Mouse (Mus musculus): ENCODE measurements at regions not wholly inside any gene's neighbourhood (a gene's known extent, or its start where the extent isn't known, plus 50 kb on each side); places are given as distances from the start of the nearest gene placed in this dataset.

DNA sequence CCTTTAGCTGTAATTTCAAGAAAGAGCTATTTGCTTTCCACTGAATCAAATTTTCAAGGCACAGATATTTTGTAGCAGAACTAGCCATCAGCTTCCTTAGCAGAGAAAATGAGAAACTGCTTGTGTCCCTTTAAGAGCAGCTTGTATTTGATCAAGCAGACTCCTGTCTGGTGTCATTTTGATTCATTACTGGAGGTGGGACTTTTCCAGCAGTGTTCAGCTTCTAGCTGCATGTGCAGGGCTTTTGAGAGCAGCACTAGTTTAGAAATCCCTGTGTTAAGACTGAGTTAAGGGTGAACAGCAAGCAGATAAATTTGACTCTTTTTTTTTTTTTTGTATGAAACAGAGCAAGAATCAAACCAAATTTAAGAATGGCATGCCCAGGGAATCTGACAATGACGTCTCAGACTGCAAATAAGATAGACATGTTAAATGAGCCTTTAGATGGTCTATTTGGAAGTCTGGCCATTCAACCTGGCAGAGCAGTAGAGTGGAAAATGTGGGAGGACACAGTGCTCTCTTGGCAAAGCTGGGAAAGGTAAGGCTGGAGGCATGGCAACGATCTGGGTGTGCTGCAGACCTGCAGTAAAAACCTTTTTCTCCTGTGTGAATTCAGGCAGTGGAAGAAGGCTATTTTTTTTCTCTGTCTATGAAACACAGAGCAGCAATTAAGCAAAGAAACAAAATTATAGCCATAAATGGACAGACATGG lies 419.9 kb upstream of the Dmd start:
- in situ Hi-C loops (cut with MboI, MseI), result loop anchor here (10.0 kb wide), 1 partner anchor 506 kb away; no protein-coding TSS in a partner anchor

DNA sequence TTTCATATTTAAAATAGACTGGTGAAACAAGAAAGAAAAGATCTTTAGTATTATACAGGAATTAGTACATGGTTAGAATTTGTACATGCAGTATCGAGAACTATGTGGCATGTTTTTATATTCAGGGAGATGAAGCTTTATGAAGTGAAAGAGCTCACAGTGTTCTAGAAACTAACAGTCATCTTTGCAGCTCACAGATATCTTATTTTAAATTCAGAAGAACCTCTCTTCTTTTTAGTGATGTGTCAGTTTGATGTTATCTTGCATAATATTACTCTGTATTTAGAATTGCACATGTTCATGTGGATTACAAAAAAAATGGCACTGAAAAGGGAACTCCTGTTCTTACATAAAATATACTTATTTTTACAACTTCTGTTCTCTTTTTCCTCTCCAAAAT lies 377.1 kb upstream of the Dmd start:
- in situ Hi-C loops (cut with MboI, MseI), result no loop called here

DNA sequence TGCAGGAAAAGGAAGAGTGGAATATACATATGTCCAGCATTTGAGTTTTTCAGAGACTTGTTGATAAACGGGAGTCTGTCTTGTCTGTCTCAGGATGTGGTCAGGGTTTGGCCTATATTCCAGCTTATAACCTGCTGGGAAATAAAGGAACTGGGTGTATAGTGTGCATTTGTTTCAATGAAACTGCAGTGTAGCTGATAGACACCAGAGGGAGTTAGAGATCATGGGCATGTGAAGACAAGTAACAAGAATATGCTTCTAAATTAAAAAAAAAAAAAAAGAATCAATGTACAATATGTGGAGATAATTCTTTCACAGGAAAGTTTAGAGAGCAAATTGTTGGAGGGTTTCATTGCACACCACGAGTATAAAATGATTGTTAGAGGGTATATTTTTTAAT lies 335.3 kb upstream of the Dmd start:
- in situ Hi-C loops (cut with MboI, MseI), result no loop called here

DNA sequence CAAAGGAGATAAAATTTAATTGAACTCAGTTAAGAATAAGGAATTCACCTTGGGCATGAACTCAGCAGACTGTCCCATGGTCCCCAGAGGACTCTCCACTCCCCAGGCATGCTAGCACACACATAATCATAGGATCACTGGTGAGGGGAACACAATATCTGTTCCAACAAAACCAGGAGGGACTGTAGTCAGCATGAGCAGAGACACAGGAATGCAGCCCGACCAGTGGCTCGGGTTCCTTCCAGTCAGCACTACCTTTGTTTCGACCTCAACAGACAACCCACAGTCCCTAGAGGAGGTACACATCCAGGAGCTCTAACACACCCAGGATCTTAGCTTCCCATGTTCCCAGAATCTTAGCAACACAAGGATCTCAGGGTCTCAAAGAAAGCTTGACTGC lies 298.3 kb upstream of the Dmd start:
- in situ Hi-C loops (cut with MboI, MseI), result no loop called here

Measured in regulatory T cell (primary cell).